Mouse (Mus musculus): Measurements from ENCODE around the gene Gm44973. TPM values are rescaled to one million over a fixed set of nuclear protein-coding genes. Genes with fewer than 3 reads are reported as not detected.
A peak's percentile ranks its signal among the peaks of the same experiment; 100 is the strongest.

The Gm44973 gene
- polyA plus RNA-seq, 2 experiments, result 1.9 TPM; not detected in 1

DNA sequence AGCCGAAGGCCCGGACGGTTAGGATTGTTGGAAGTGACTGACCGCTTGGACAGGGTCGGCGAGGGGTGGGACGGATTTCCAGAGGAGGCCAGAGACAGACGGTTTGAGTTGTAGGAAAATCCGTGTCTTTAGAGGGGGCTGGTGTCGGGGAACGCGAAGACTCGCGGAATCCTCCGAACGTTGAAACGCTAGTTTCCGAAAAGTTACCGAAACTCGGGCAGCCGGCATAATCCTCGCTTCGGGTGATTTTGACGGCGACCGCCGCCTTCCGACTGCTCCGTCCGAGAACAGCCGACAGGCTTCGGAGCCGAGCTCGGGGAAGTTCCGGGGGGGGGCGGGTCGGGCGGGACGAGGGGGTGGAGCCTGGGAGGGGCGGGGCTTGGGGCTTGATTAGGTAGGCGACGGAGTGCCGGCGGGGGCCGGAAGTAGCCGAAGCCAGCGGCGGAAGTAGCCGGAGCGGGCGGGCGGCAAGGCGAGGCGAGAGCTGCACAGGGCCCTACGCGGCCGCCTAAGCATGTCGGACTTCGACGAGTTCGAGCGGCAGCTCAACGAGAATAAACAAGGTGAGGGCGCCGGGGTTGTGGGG, 46.6 kb downstream of the Gm44973 start, which contains the start of gene U2af2:
TSS of gene U2af2 (plus strand) at position 370 of the 586 bp plus-strand sequence.
- ATAC-seq (ENCODE audit: low FRiP score, low read depth) (peak; percentile 81), DNase-seq (ENCODE audit: low spot score) (peak; percentile 89)
- 2% methylated on average over 32 of the region's 65 CpGs for WGBS
- 0 out of 2 replicates have a peak, but pooled peaks have one; percentile 19 for TF ChIP-seq POLR2A (IDR thresholded peaks at IDR 0.05; ENCODE audit: borderline replicate concordance, extremely low read depth, insufficient read depth, insufficient read length)
- Histone ChIP-seq H3K27me3 (ENCODE audit: control insufficient read depth, insufficient read depth, low read length) (0 out of 2 replicates have a peak, but pooled peaks cover 4% of the 10 kb centered on the region), H3K27ac (replicated peaks; ENCODE audit: low read depth, low read length) (peak within 1 kb of the TSS; percentile 96), H3K9me3 (ENCODE audit: control insufficient read depth, low read length) (no peaks in the 10 kb centered on the region), H3K4me3 (replicated peaks; ENCODE audit: low read length) (peak within 1 kb of the TSS; percentile 64), H3K4me2 (replicated peaks; ENCODE audit: low read depth, low read length, severe bottlenecking) (peak within 1 kb of the TSS; percentile 82), H3K9ac (ENCODE audit: low read depth, low read length, severe bottlenecking) (peak within 1 kb of the TSS; percentile 83), H3K36me3 (ENCODE audit: control insufficient read depth, insufficient read depth, low read length) (peaks cover 16% of the 10 kb centered on the region), H3K4me1 (ENCODE audit: control insufficient read depth, insufficient read depth, low read length) (peaks cover 20% of the 10 kb centered on the region)

DNA sequence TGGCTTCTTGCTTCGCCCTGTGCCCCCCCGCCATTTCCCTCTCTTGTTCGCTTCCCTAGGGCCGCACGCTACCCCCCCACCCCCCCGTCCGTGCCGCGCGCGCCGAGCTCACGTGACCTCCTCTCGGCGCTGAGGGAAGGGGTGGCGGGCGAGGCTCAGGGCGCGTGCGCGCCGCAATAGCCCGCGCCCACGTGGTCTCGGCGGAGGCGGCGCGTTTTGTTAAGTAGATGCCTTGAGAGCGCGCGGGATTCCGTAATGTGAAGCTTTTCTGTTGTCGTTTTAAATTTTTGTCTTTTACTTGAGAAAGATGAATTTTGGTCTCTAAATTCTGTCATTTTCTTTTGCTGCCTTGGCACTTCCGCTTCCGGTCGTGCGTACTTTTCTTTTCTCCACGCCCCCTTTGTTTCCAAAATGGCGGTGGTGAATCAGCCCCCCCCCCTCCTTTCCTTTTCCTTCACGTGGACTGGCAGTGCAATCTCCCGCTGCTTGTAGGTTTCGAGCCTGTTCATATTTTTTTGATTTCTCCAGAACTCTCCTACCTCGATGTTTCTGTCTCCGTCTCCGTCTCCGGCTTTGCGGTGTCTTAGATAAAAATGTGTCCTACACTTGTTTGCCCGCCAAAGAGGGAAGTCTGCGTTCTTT, 47.2 kb downstream of the Gm44973 start:
- Histone ChIP-seq H3K4me1 (ENCODE audit: control insufficient read depth, insufficient read depth, low read length) (peaks cover 17% of the 10 kb centered on the region), H3K27ac (replicated peaks; ENCODE audit: low read depth, low read length) (peak overlapping the region; percentile 96), H3K36me3 (ENCODE audit: control insufficient read depth, insufficient read depth, low read length) (peaks cover 22% of the 10 kb centered on the region), H3K4me2 (replicated peaks; ENCODE audit: low read depth, low read length, severe bottlenecking) (peak overlapping the region; percentile 78), H3K9ac (ENCODE audit: low read depth, low read length, severe bottlenecking) (peak overlapping the region; percentile 83), H3K4me3 (replicated peaks; ENCODE audit: low read length) (peak overlapping the region; percentile 64), H3K9me3 (ENCODE audit: control insufficient read depth, low read length) (no peaks in the 10 kb centered on the region), H3K27me3 (ENCODE audit: control insufficient read depth, insufficient read depth, low read length) (no peaks in the 10 kb centered on the region)
- under 1% methylated on average over 46 of the region's 51 CpGs for WGBS
- DNase-seq (ENCODE audit: low spot score) (peak; percentile 86), ATAC-seq (ENCODE audit: low FRiP score, low read depth) (peak; percentile 58)
- no peak for TF ChIP-seq POLR2A (IDR thresholded peaks at IDR 0.05; ENCODE audit: borderline replicate concordance, extremely low read depth, insufficient read depth, insufficient read length)

- Histone ChIP-seq H3K36me3 (ENCODE audit: control insufficient read depth, insufficient read depth, low read length) (peaks cover 46% of the 10 kb centered on the region), H3K9me3 (ENCODE audit: control insufficient read depth, low read length) (no peaks in the 10 kb centered on the region), H3K27me3 (ENCODE audit: control insufficient read depth, insufficient read depth, low read length) (no peaks in the 10 kb centered on the region), H3K9ac (ENCODE audit: low read depth, low read length, severe bottlenecking) (no peak overlapping the region), H3K27ac (replicated peaks; ENCODE audit: low read depth, low read length) (no peak overlapping the region), H3K4me2 (replicated peaks; ENCODE audit: low read depth, low read length, severe bottlenecking) (no peak overlapping the region), H3K4me1 (ENCODE audit: control insufficient read depth, insufficient read depth, low read length) (peaks cover 14% of the 10 kb centered on the region), H3K4me3 (replicated peaks; ENCODE audit: low read length) (no peak overlapping the region)
- ATAC-seq (ENCODE audit: low FRiP score, low read depth) (no peak), DNase-seq (ENCODE audit: low spot score) (no peak)
- TF ChIP-seq POLR2A (IDR thresholded peaks at IDR 0.05; ENCODE audit: borderline replicate concordance, extremely low read depth, insufficient read depth, insufficient read length), result no peak
- 89% methylated on average over 6 of the region's 6 CpGs for WGBS
Measured at GRCm38 (mm10) chr7:5064886-5065285, 49.6 kb downstream of the Gm44973 start.

GRCm38 (mm10) chr7:5073586-5073985, 58.3 kb downstream of the Gm44973 start:
- Histone ChIP-seq H3K4me2 (replicated peaks; ENCODE audit: low read depth, low read length, severe bottlenecking) (no peak overlapping the region), H3K9me3 (ENCODE audit: control insufficient read depth, low read length) (no peaks in the 10 kb centered on the region), H3K4me3 (replicated peaks; ENCODE audit: low read length) (no peak overlapping the region), H3K27me3 (ENCODE audit: control insufficient read depth, insufficient read depth, low read length) (no peaks in the 10 kb centered on the region), H3K9ac (ENCODE audit: low read depth, low read length, severe bottlenecking) (no peak overlapping the region), H3K36me3 (ENCODE audit: control insufficient read depth, insufficient read depth, low read length) (peaks cover 95% of the 10 kb centered on the region), H3K27ac (replicated peaks; ENCODE audit: low read depth, low read length) (no peak overlapping the region), H3K4me1 (ENCODE audit: control insufficient read depth, insufficient read depth, low read length) (no peaks in the 10 kb centered on the region)
- ATAC-seq (ENCODE audit: low FRiP score, low read depth), result no peak
- DNase-seq (ENCODE audit: low spot score), result no peak
- TF ChIP-seq POLR2A (IDR thresholded peaks at IDR 0.05; ENCODE audit: borderline replicate concordance, extremely low read depth, insufficient read depth, insufficient read length), result no peak
- WGBS, result 86% methylated on average over 1 of the region's 1 CpGs

- TF ChIP-seq POLR2A (IDR thresholded peaks at IDR 0.05; ENCODE audit: borderline replicate concordance, extremely low read depth, insufficient read depth, insufficient read length), result no peak
- ATAC-seq (ENCODE audit: low FRiP score, low read depth) (no peak), DNase-seq (ENCODE audit: low spot score) (no peak)
- WGBS, result 94% methylated on average over 5 of the region's 5 CpGs
- H3K4me3 ChIP-seq (replicated peaks; ENCODE audit: low read length), result no peak overlapping the region
- no peaks in the 10 kb centered on the region for H3K27me3 ChIP-seq (ENCODE audit: control insufficient read depth, insufficient read depth, low read length)
- H3K9me3 ChIP-seq (ENCODE audit: control insufficient read depth, low read length), result no peaks in the 10 kb centered on the region
- H3K36me3 ChIP-seq (ENCODE audit: control insufficient read depth, insufficient read depth, low read length), result peaks cover 88% of the 10 kb centered on the region
- H3K9ac ChIP-seq (ENCODE audit: low read depth, low read length, severe bottlenecking), result no peak overlapping the region
- no peaks in the 10 kb centered on the region for H3K4me1 ChIP-seq (ENCODE audit: control insufficient read depth, insufficient read depth, low read length)
- H3K4me2 ChIP-seq (replicated peaks; ENCODE audit: low read depth, low read length, severe bottlenecking), result no peak overlapping the region
- H3K27ac ChIP-seq (replicated peaks; ENCODE audit: low read depth, low read length), result no peak overlapping the region
Measured at GRCm38 (mm10) chr7:5074984-5075383, 59.7 kb downstream of the Gm44973 start.
